Mouse (Mus musculus) left cerebral cortex, postnatal 10 days (tissue): ENCODE data around the gene Arglu1. TPM values are rescaled to one million over a fixed set of nuclear protein-coding genes. Genes with fewer than 3 reads are reported as not detected.

ENCODE experiments used
- DNase-seq, 2 experiments: peaks; one replicate each; pipeline ENCODE4 v3.0.0; 2021 to 2022; ENCODE audit warnings: low spot score in 2 of 2, mixed read lengths in 1 of 2; ENCODE audit errors: extremely low spot score in 1 of 2
- intact Hi-C: fragments of 180-260 bp; cut with DNase I; formaldehyde crosslinking; loops from one replicate; pipeline ENCODE4 v1.15.1; 2025
- total RNA-seq, 2 experiments: library from RNA; stranded (reverse); gene quantifications; 2 replicates each; pipeline ENCODE4 v1.2.3; 2021

Gene Arglu1
- total RNA-seq, 2 experiments from 2014 or later = 96.6 to 102 TPM

DNA sequence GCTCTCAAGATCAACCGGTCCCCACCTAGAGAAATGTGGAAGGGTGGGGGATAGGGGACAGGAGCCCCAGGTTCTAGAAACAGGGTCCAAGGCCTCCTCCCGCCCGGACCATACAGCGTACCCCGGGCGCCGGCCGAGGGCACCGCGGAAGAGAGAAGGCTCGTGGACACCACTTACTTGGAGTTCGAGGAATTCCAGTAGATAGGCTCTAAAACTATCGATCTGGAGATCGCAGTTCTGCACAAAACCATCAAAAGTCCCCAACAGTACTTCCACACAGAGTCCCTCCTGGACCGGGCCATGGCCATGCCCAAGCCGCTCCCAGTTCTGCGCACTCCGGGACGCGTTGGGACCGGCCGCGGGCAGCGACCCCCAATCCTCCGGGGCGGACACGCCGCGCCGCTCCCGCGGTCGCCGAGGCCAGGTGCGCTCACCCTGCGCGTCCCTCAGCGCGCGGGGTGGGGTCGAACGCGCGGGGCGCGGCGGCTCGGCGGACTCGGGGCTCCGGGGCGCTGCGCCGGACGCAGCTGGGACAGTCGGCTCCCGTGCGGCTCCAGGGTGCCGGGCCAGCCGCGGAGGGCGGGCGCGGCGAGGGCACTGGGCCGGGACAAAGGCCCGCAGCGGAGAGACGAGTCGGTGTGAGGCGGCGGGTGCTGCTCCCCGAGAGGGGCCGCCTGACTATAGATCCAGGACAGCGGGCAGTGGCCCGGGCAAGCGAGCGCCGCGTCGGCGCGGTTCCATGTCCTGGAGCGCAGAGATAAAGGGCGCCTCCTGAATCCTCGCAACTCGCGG is 29.8 kb downstream of the Arglu1 start:
- intact Hi-C loops = loop anchor here (2.0 kb wide), 1 partner anchor 332 kb away; no protein-coding TSS in a partner anchor
- DNase-seq = no peak

DNA sequence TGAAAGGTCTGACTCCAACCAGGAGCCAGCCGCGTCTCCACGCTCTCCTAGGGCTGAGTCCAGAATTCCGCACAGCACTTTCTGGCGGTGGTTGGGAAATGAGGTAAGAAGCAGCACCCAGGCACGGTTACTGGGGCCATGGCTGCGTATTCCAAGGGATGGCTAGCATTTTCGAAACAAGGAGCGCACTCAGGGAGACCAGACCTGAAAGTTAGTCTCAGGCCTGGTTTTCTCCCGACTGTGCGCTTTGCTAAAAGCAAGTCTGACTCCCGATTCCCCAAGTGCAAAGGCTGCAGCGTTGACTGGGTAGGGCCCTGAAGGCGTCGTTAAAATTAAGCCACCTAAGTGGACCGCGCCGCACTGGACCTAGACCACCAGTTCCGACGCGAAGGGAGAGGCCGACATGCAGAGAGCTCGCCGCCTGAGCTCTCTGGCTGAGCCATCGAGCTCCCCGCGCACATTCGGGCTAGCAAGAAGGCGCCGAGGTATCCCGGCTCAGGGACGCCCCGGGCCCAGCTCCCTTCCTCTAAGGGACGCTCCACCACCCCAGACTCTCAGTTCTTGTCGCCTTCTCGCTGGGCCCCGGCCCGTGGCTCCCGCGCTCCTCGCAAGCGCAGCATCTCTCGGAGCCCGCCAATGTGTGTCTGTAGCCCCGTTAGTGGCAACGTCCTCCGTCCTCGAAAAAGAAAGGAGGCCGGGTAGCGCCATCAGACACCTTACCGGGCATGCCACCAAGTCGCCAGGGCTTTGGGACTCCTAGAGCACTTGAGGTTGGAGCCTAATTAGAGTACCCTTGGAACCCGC is 30.6 kb downstream of the Arglu1 start:
- intact Hi-C loops = loop anchor here (2.0 to 10.0 kb wide), 4 partner anchors 333 to 1645 kb away; no protein-coding TSS in a partner anchor
- DNase-seq = peak; percentile 40 to 56

DNA sequence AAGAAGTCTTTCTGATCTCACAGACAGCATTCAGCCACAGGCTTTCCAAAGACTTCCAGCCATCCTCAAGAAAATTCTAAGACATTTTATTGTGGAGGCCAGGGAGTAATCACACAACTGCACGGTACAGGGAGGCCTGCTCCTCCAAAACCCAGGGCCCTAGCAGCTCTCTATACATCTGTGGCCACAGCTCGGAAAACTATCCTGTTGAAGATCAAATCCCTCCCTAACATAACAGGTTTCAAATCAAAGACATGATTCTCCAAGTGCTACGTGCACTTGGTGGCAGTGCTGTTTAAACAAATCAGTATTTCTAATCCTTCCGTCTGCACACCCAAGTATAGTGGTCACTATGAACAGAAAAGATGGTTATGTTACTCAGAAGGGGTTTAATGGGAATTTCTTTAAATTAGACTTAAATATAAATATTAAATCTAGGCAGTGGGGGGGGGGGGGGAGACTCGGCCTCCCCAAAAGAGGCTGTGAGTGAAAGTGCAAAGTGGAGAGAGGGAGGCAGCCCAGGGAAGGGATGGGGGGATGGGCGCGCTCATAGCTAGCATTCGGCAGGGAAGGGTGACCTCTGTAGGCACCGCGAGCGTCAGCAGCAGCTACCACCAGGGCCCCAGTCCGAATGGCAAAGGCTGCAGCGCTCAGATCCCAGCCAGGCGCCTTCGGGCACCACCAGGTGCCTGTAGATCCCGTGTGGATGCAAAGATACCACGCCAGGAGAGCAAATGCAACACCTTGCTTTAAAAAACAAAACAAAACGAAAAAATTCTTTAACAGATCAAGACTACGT is 31.7 kb downstream of the Arglu1 start:
- intact Hi-C loops = loop anchor here (5.0 to 10.0 kb wide), 3 partner anchors 426 to 1644 kb away; no protein-coding TSS in a partner anchor
- peak; percentile 81 to 93 for DNase-seq

GRCm38 (mm10) chr8:8657692-8658355 is 32.5 kb downstream of the Arglu1 start:
- no peak for DNase-seq
- intact Hi-C loops = loop anchor here (5.0 to 10.0 kb wide), 3 partner anchors 426 to 1643 kb away; no protein-coding TSS in a partner anchor

- intact Hi-C loops = loop anchor here (5.0 to 10.0 kb wide), 3 partner anchors 425 to 1642 kb away; no protein-coding TSS in a partner anchor
- no peak for DNase-seq
Observed at GRCm38 (mm10) chr8:8656578-8657441, 33.5 kb downstream of the Arglu1 start.

DNA sequence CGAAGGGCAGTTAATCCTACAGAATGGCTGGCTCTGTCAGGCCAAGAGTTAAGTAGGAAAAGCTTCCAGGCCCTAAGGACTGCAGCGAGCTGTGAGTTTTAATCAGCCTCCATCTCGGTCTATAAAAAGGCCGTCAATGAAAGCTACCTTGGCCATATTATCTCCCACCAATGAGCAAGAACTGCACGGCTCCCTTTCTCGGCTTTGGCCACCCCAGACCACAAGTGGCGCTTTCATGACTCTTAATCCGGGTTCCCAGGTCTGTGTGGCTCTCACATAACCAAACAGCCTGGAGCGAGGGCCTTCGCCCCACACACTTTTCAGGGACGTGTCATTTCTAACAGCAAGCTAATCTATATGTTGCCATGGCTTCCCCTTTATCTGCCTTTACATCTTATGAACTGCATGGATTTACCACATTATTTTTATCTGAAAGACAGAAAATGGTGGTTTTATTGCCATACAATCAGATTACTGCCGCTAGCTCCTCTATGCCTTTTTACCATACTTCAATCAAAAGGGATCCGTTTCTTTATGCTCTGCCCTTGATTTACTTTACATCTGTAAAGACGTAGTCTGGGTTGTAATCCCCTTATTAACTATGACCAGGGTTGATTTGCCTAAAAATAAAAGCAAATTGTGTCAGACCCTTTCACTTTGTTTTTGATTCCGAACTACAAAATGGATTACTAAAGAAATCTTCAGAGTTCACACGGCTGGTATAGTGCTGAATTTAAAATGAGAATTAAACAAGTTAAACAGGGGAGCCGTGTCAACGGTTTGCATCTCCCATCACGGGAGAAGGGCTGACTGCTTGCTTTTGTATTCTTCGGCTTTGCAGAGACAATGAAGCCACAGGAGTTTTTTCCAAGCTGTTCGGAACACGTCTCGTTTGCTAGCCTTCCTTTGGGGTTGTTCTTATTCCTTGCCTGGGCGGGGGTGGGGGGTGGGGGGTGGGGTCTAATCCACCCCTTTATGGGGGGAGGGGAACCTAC is 34.7 kb downstream of the Arglu1 start:
- intact Hi-C loops = loop anchor here (5.0 to 10.0 kb wide), 3 partner anchors 423 to 1641 kb away; no protein-coding TSS in a partner anchor
- no peak for DNase-seq

GRCm38 (mm10) chr8:8653906-8654489 is 36.3 kb downstream of the Arglu1 start:
- no peak for DNase-seq
- intact Hi-C loops = loop anchor here (10.0 kb wide), 1 partner anchor 1639 kb away; no protein-coding TSS in a partner anchor

DNA sequence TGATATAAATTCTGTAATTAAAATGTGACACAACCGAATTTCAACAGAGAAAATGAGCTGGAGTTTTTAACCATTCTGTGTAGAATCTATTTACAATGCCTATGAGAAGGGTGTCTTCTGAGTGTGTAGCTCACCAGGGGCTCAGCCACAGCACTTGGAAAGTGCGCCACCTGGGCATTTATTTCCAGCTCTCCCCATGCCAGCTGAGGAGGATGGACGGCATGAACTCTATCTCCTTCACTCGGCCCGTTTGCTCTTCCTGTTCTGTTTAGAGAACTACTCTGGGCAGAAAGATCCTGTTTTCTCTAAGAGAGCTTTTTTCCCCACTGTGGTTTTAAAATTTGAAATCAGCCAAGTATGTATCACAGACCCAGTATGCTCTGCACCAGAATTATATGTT is 37.0 kb downstream of the Arglu1 start:
- DNase-seq = no peak
- intact Hi-C loops = loop anchor here (10.0 kb wide), 1 partner anchor 1639 kb away; no protein-coding TSS in a partner anchor

DNA sequence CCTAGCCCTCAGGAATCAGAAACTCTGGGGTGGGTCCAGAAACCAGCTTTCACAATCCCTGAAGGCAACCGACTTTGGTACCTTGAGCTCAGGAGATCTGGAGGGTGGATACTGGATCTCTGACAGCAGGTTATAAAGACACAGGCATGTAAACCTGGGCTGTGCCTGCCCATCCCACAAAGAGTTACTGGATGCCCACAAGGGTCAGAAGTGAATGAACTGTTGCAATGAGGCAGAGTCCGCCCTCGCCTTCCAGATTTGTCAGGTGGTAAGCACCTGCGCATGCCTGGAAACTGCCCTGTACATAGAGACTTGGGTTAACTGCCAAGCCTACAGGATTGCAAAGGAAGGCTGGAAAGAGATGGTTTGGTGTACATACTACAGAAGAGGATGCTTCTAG is 37.9 kb downstream of the Arglu1 start:
- intact Hi-C loops = loop anchor here (10.0 kb wide), 1 partner anchor 1638 kb away; no protein-coding TSS in a partner anchor
- no peak for DNase-seq

DNA sequence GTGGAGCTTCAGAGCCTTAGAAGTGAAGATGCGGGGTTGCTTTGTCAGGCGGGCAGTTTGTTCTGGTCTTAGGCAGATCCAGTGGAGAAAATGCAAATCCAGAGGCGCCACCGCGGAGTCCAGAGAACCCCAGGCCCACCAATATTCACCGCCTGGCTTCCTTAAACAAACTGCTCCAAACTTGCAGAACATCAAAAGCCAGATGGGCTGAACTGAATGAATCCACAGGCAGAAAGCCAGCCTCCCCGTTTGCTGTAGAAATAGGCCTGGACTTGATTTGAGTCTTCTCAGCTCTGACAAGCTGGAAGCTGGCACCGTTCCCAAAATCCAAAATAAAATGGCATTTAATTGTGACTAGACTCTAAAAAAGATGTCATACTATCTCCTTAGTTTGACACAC is 40.4 kb downstream of the Arglu1 start:
- intact Hi-C loops = loop anchor here (10.0 kb wide), 1 partner anchor 1635 kb away; no protein-coding TSS in a partner anchor
- DNase-seq = peak; percentile 80 to 87

GRCm38 (mm10) chr8:8649536-8649935 is 40.8 kb downstream of the Arglu1 start:
- intact Hi-C loops = no loop called here
- DNase-seq = no peak

- no peak for DNase-seq
- intact Hi-C loops = no loop called here
Observed at GRCm38 (mm10) chr8:8648686-8649085, 41.6 kb downstream of the Arglu1 start.

GRCm38 (mm10) chr8:8647824-8648223 is 42.5 kb downstream of the Arglu1 start:
- intact Hi-C loops = no loop called here
- no peak for DNase-seq

DNA sequence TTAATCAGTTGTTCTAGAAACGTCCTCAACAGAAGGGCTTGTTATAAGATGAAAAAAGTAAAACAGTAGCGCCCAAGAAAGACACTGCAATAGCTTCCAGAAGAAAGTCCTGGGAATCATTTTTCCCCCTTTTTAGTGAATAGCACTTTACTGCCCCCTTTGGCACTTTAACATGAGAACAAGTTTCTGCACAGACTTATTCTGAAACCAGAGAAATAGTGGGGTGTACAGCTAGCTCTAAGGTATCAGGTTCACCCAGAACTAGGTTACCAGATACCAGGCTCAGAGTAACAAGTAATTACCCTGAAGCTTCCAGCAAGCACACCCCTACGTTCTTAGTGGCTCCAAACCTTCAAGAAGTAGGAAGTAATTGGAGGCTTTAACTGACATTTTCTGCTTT is 43.0 kb downstream of the Arglu1 start:
- intact Hi-C loops = no loop called here
- DNase-seq = no peak

DNA sequence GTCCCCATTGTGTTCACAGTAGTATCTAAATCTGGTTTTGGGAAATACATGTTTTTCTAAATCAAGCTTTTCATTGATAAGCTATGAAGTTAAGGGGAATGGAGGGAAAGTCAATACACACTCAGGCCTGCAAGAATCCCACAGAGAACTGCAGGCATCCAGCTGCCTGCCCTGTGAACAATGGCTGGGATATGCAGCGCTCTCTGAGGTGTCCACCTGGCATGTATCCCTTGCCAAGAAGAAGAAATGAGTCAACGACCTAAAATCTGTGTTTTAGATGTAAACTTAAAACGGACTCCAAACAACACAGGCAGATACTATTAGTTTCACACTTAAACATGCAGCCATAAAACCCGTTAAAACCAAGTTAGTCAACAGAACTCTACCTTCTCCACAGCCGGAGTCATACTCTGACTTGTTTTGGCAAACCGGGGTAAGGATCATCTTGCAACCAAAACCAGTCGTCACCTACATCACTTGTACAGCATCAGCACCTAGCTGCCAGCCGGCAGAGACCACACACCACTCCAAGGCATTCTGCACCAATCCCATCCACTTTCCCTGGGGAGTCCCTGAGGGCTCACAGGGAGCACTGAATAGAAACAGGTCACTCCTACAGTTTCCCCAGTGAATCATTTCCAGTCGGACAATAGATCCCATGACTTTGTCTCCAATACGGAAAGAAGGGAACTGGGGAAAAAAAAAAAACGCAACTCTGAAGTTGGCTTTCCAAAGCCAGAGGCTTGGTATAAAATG is 46.0 kb downstream of the Arglu1 start:
- no peak for DNase-seq
- intact Hi-C loops = no loop called here
